Mouse (Mus musculus): ENCODE data around the gene Mgat4b.

Mgat4b gene

DNA sequence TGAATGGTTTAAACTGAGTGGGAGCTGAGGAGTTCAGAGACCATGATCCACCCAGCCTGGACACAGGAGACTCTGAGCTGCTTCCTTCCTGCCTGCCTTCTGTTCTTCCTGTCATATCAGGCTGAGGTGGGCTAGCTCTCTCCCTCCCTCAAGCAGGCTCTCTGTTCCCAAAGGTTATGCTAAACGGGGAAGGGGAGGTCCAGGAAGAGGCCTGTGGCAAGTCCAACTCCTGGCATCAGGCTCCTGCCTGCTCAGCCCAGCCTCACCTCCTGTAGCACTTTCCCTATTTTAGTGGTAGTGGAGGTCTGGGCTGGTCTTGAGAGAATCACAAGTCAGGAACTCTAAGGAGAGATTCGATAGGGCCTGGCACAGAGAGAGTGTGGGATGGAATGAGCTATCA lies 15.7 kb downstream of the Mgat4b start:
- Histone ChIP-seq H3K9me3 (ENCODE audit: low read length) (no peaks in the 10 kb centered on the region), H3K4me1 (replicated peaks; ENCODE audit: low read depth, low read length) (peaks cover 72% of the 10 kb centered on the region), H3K36me3 (ENCODE audit: insufficient read depth, low read length) (peaks cover 6% of the 10 kb centered on the region; the same call in 1 of the 2 replicates), H3K4me3 (replicated peaks; ENCODE audit: low read length) (peak overlapping the region; percentile 85), H3K27me3 (ENCODE audit: insufficient read depth, low read length) (peaks cover 84% of the 10 kb centered on the region)
- TF ChIP-seq POU5F1 (IDR thresholded peaks at IDR 0.05; ENCODE audit: borderline replicate concordance, low read length) (no peak), NANOG (IDR thresholded peaks at IDR 0.05; ENCODE audit: borderline replicate concordance, low read length) (no peak), CTCF (conservative IDR thresholded peaks at IDR 0.05; ENCODE audit: low read length) (no peak)

DNA sequence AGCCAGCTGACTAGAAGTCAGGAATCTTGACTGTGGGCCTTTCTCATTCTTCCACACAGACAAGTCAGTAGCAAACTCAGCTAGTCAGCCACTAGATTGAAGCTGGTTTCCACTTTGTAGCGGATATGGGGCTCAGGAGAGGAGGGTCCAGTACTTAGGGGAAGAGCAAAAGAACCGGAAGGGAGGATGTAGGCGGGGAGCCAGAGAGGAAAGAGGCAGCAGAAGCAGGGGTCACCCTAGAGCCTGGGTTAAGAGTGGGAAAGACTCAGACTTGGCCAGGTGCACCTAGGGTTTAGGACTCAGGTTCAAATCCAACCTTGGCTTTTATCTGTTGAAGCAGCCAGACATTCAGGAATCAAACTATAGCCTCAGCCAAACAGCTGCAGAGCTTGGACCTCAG lies 16.5 kb downstream of the Mgat4b start:
- no peak overlapping the region for H3K4me3 ChIP-seq (replicated peaks; ENCODE audit: low read length)
- peaks cover 80% of the 10 kb centered on the region for H3K4me1 ChIP-seq (replicated peaks; ENCODE audit: low read depth, low read length)
- TF ChIP-seq NANOG (IDR thresholded peaks at IDR 0.05; ENCODE audit: borderline replicate concordance, low read length), result no peak
- no peak for TF ChIP-seq CTCF (conservative IDR thresholded peaks at IDR 0.05; ENCODE audit: low read length)
- H3K36me3 ChIP-seq (ENCODE audit: insufficient read depth, low read length), result peaks cover 11% of the 10 kb centered on the region
- H3K9me3 ChIP-seq (ENCODE audit: low read length), result no peaks in the 10 kb centered on the region
- H3K27me3 ChIP-seq (ENCODE audit: insufficient read depth, low read length), result peaks cover 89% of the 10 kb centered on the region

DNA sequence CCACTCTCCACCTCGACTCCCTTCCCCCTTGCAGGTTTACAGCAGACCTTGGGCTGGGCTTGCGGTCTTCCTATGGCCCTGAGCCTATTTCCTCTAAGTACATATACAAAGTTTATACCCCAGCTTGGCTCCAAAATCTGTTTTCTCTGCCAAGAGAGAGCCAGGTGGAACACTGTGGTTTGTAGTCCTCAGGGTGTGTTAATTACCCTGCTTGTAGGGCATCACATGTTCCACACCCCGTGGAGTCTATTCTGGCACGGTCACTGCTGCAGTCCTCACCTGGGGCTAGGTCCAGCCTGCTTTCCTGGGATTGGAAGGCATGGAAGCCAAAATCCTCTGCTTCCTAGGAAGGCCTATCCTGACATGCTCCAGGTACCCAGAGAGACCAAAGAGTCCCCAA lies 17.0 kb downstream of the Mgat4b start:
- Histone ChIP-seq H3K4me1 (replicated peaks; ENCODE audit: low read depth, low read length) (peaks cover 85% of the 10 kb centered on the region), H3K27me3 (ENCODE audit: insufficient read depth, low read length) (peaks cover 89% of the 10 kb centered on the region), H3K36me3 (ENCODE audit: insufficient read depth, low read length) (peaks cover 16% of the 10 kb centered on the region), H3K9me3 (ENCODE audit: low read length) (no peaks in the 10 kb centered on the region), H3K4me3 (replicated peaks; ENCODE audit: low read length) (no peak overlapping the region)
- TF ChIP-seq NANOG (IDR thresholded peaks at IDR 0.05; ENCODE audit: borderline replicate concordance, low read length), result no peak
- TF ChIP-seq CTCF (conservative IDR thresholded peaks at IDR 0.05; ENCODE audit: low read length), result no peak
- no peak for TF ChIP-seq POU5F1 (IDR thresholded peaks at IDR 0.05; ENCODE audit: borderline replicate concordance, low read length)

DNA sequence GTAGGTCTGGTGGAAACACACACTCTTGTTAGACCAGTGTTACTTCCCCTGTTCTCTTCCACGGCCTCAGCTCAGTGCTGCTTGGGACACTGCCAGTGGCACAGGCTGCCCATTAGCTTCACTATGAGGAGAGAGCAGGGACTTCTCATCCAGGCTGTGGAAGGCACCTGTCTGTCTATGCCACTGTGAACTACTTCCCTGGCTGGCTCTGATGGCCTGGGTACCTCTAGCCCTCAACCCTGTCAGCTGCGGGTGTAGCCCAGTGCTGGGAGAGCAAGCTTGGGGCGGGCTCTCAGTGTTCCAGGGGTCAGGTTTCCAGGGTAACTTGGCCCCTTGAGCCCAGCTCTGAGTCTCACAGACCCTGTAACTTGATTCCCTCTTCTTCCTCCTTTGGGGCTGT lies 18.1 kb downstream of the Mgat4b start:
- H3K4me3 ChIP-seq (replicated peaks; ENCODE audit: low read length), result no peak overlapping the region; the same call in 1 of the 2 replicates
- H3K4me1 ChIP-seq (replicated peaks; ENCODE audit: low read depth, low read length), result peaks cover 91% of the 10 kb centered on the region
- H3K9me3 ChIP-seq (ENCODE audit: low read length), result no peaks in the 10 kb centered on the region
- peaks cover 88% of the 10 kb centered on the region for H3K27me3 ChIP-seq (ENCODE audit: insufficient read depth, low read length)
- no peak for TF ChIP-seq CTCF (conservative IDR thresholded peaks at IDR 0.05; ENCODE audit: low read length)
- peaks cover 27% of the 10 kb centered on the region for H3K36me3 ChIP-seq (ENCODE audit: insufficient read depth, low read length)

DNA sequence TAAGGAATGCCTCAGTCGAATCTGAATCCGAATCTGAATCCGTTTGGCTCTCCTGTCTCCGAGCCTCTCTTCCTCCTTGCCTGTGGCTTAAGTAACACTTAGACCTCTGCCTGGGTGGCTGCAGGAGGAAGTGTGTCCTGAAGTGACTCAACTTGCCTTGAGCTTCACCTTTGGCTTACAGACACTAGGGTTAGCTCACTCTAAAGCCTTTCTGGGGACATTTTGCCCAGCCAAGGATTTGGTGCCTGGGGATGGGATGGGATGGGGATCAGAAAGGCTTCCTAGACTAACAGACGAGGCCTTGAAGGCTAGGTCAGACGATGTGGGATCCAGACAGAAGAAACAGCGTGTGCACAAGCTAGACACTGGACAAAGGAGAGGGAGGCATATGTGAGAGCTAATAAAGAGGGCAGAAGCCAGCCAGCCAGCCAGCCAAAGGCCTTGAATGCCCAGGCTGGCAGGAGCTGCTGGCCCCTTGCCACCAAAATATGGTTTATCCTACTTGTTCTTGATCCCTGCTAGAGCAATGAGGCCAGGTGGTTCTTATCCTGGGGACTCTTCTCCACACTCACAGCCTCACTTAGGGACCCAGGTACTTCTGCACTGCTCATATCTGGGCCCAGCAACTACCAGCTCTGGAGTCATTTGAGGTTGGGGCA lies 18.7 kb downstream of the Mgat4b start:
- Histone ChIP-seq H3K4me3 (replicated peaks; ENCODE audit: low read length) (no peak overlapping the region), H3K9me3 (ENCODE audit: low read length) (no peaks in the 10 kb centered on the region), H3K27me3 (ENCODE audit: insufficient read depth, low read length) (peaks cover 88% of the 10 kb centered on the region), H3K36me3 (ENCODE audit: insufficient read depth, low read length) (peaks cover 33% of the 10 kb centered on the region), H3K4me1 (replicated peaks; ENCODE audit: low read depth, low read length) (peaks cover 91% of the 10 kb centered on the region)
- TF ChIP-seq CTCF (conservative IDR thresholded peaks at IDR 0.05; ENCODE audit: low read length), result no peak
- no peak for TF ChIP-seq NANOG (IDR thresholded peaks at IDR 0.05; ENCODE audit: borderline replicate concordance, low read length)
- TF ChIP-seq POU5F1 (IDR thresholded peaks at IDR 0.05; ENCODE audit: borderline replicate concordance, low read length), result no peak

- H3K27me3 ChIP-seq (ENCODE audit: insufficient read depth, low read length), result peaks cover 91% of the 10 kb centered on the region
- no peaks in the 10 kb centered on the region for H3K9me3 ChIP-seq (ENCODE audit: low read length)
- peaks cover 95% of the 10 kb centered on the region for H3K4me1 ChIP-seq (replicated peaks; ENCODE audit: low read depth, low read length)
- TF ChIP-seq NANOG (IDR thresholded peaks at IDR 0.05; ENCODE audit: borderline replicate concordance, low read length), result no peak
- TF ChIP-seq CTCF (conservative IDR thresholded peaks at IDR 0.05; ENCODE audit: low read length), result no peak
- TF ChIP-seq POU5F1 (IDR thresholded peaks at IDR 0.05; ENCODE audit: borderline replicate concordance, low read length), result no peak
- peak overlapping the region; percentile 72 for H3K4me3 ChIP-seq (replicated peaks; ENCODE audit: low read length)
- H3K36me3 ChIP-seq (ENCODE audit: insufficient read depth, low read length), result peaks cover 42% of the 10 kb centered on the region
Measured at GRCm38 (mm10) chr11:50230481-50231304, 20.0 kb downstream of the Mgat4b start.

DNA sequence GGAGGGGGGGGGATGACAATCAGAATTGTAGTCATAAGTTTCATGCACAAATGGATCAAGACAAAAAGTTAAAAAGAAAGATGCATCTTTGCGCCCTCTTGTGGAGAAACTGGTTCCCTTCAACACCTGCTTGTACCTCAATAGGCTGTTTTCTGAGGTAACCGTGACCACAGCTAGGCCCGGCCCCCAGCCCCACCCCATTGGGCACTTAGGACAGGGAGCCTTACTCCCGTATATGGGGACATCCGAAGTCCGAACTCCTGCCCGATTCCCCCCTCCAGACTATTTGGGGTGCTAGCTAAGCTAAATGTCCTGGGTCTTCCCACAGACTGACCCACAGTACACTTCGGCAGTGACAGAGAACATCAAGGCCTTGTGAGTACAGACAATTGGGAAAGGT lies 20.7 kb downstream of the Mgat4b start:
- H3K36me3 ChIP-seq (ENCODE audit: insufficient read depth, low read length), result peaks cover 45% of the 10 kb centered on the region
- H3K4me3 ChIP-seq (replicated peaks; ENCODE audit: low read length), result peak overlapping the region; percentile 37; the same call in 1 of the 2 replicates
- TF ChIP-seq POU5F1 (IDR thresholded peaks at IDR 0.05; ENCODE audit: borderline replicate concordance, low read length) (no peak), CTCF (conservative IDR thresholded peaks at IDR 0.05; ENCODE audit: low read length) (peak; percentile 36), NANOG (IDR thresholded peaks at IDR 0.05; ENCODE audit: borderline replicate concordance, low read length) (no peak)
- no peaks in the 10 kb centered on the region for H3K9me3 ChIP-seq (ENCODE audit: low read length)
- H3K27me3 ChIP-seq (ENCODE audit: insufficient read depth, low read length), result peaks cover 91% of the 10 kb centered on the region
- peaks cover 95% of the 10 kb centered on the region for H3K4me1 ChIP-seq (replicated peaks; ENCODE audit: low read depth, low read length)

DNA sequence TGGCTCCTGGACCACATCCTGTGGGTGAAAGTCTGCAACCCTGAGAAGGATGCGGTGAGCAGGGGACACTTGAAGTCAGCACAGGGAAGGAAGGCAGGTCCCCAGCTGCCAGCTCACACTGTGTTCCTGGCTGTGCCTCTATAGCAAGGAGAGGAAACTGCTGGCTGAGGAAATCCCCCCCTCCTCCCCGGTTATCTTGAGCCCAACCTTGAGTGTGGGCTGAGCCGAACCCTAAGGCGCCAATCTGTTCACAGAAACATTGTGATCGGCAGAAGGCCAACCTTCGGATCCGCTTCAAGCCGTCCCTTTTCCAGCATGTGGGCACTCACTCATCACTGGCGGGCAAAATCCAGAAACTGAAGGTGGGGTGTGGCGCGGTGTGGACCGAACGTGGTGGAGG lies 22.3 kb downstream of the Mgat4b start:
- Histone ChIP-seq H3K36me3 (ENCODE audit: insufficient read depth, low read length) (peaks cover 39% of the 10 kb centered on the region), H3K4me3 (replicated peaks; ENCODE audit: low read length) (peak overlapping the region; percentile 51)
- TF ChIP-seq CTCF (conservative IDR thresholded peaks at IDR 0.05; ENCODE audit: low read length) (no peak), POU5F1 (IDR thresholded peaks at IDR 0.05; ENCODE audit: borderline replicate concordance, low read length) (no peak), NANOG (IDR thresholded peaks at IDR 0.05; ENCODE audit: borderline replicate concordance, low read length) (no peak)

More for the DNA sequence above, 22.3 kb downstream of the Mgat4b start:
- Histone ChIP-seq H3K9me3 (ENCODE audit: low read length) (no peaks in the 10 kb centered on the region), H3K27me3 (ENCODE audit: insufficient read depth, low read length) (peaks cover 89% of the 10 kb centered on the region), H3K4me1 (replicated peaks; ENCODE audit: low read depth, low read length) (peaks cover 87% of the 10 kb centered on the region)
